In the genomic region with DNA sequence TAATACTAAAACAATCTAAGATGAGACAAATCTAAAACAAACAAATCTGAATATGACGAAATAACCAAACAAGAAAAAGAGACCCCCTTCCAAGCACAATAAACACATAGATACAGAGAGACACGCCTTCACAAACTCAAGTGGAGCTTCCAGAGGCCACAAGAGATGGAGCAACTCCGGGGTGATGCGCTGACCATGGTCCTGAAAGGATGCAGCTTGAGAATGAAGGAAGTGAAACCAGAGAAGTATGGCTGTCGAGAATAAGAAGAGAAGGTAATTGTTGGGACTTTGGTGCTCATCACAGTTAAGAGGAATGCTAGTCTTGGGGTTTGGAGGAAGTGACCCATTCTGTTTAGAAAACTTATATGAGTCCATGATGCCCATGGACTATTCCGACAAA, we compare ENCODE assay signal across 12 mouse cellular contexts.
DNase-seq lines count a peak whose midpoint lies in the region; ATAC-seq and TF ChIP-seq lines count a peak whose summit lies in the region.
"Had no signal": no experiment of that assay in that cellular context is flagged by ENCODE, and none has a peak within 500 bp of the region (broad histone marks: within the 10 kb centered on the region; RNA-seq: fewer than 3 reads in every experiment).

No protein-coding gene starts in this region.

- H3K27ac ChIP-seq in lung, postnatal 0 days (ENCODE audit: low read length) = no peak overlapping the region
- H3K27ac ChIP-seq: heart, adult 2 months; limb, embryonic 13.5 days had no signal

- no peak overlapping the region for H3K4me3 ChIP-seq in lung, postnatal 0 days (ENCODE audit: low read depth, low read length)
- H3K4me3 ChIP-seq: heart, adult 2 months; limb, embryonic 13.5 days had no signal

- no peaks in the 10 kb centered on the region for H3K27me3 ChIP-seq in lung, postnatal 0 days (replicated peaks; ENCODE audit: insufficient read depth, low read length)
- H3K27me3 ChIP-seq: limb, embryonic 13.5 days had no signal

- no peaks in the 10 kb centered on the region for H3K36me3 ChIP-seq in lung, postnatal 0 days (ENCODE audit: insufficient read depth, low read length)
- H3K36me3 ChIP-seq: limb, embryonic 13.5 days had no signal

- no peak overlapping the region for H3K4me2 ChIP-seq in lung, postnatal 0 days (replicated peaks; ENCODE audit: low read depth, low read length)
- H3K4me2 ChIP-seq: limb, embryonic 13.5 days had no signal

- no peak for ATAC-seq in lung, postnatal 0 days

- 29% methylated on average over 6 of the region's 6 CpGs for WGBS in lung, postnatal 0 days

- DNase-seq in adrenal gland, postnatal 14 days = peak; percentile 48
- DNase-seq in adrenal gland, adult 2 months = no peak
- peak; percentile 20 for DNase-seq in lung, postnatal 0 days (ENCODE audit: low spot score)
- DNase-seq in lung, postnatal 25 days (ENCODE audit: low spot score) = no peak
- DNase-seq in forelimb bud, embryonic 11.5 days (ENCODE audit: low read depth, low spot score) = peak; percentile 77
- DNase-seq in ovary, postnatal 36 days (ENCODE audit: low spot score) = peak; percentile 47
- no peak for DNase-seq in layer of hippocampus, adult 8-10 months (ENCODE audit: low spot score in 2 of 2)
- DNase-seq in layer of hippocampus, postnatal 36 days = no peak
- DNase-seq: cerebellum, adult 11-12 months; thymus, postnatal 25 days had no signal

- H3K4me1 ChIP-seq in lung, postnatal 0 days (ENCODE audit: insufficient read depth, low read depth, low read length) = no peaks in the 10 kb centered on the region
- H3K4me1 ChIP-seq: limb, embryonic 13.5 days had no signal

- H3K9me3 ChIP-seq in lung, postnatal 0 days (ENCODE audit: low read length) = no peaks in the 10 kb centered on the region
- H3K9me3 ChIP-seq: limb, embryonic 13.5 days had no signal

- no peak for TF ChIP-seq EP300 in lung, postnatal 0 days (IDR thresholded peaks at IDR 0.05)

- no peak overlapping the region for H3K9ac ChIP-seq in lung, postnatal 0 days (replicated peaks; ENCODE audit: low read depth)
- H3K9ac ChIP-seq: limb, embryonic 13.5 days had no signal

- no peak for TF ChIP-seq CTCF in lung, postnatal 0 days (IDR thresholded peaks at IDR 0.05)

Comparison
In these comparisons a context has a peak if more than half of its experiments do, and no peak if none do; other contexts are left out.
1. DNase-seq: peak in adrenal gland, postnatal 14 days (single experiment), lung, postnatal 0 days (single experiment), forelimb bud, embryonic 11.5 days (single experiment) and ovary, postnatal 36 days (single experiment); none in adrenal gland, adult 2 months (single experiment), lung, postnatal 25 days (single experiment), layer of hippocampus, adult 8-10 months (0 of 2) and layer of hippocampus, postnatal 36 days (0 of 2).